Mouse (Mus musculus) heart, adult 2 months (tissue): ENCODE measurements around the gene Agmat.

Experiments used
- CTCF ChIP-seq: fragments of 200-600 bp; IDR thresholded peaks from 2 replicates; pipeline ENCODE4 v1.8.1; 2022; ENCODE audit warnings: antibody characterized with exemption, mild to moderate bottlenecking, moderate library complexity
- POLR2A ChIP-seq: fragments of 200-500 bp; IDR thresholded peaks from 2 replicates; pipeline ENCODE4 v1.6.1; 2011; ENCODE audit warnings: mild to moderate bottlenecking, low read depth, low read length, control low read depth; ENCODE audit not compliant: insufficient read depth

GRCm38 (mm10) chr4:141786141-141786540, 39.7 kb downstream of the Agmat start:
- no peak for TF ChIP-seq CTCF
- no peak for TF ChIP-seq POLR2A
